Mouse (Mus musculus) cerebellum, adult 9-10 months (tissue): ENCODE results near the gene Tmem128.

Experiments
- DNase-seq: peaks from one replicate; pipeline ENCODE4 v3.0.0; 2022

Gene Tmem128

DNA sequence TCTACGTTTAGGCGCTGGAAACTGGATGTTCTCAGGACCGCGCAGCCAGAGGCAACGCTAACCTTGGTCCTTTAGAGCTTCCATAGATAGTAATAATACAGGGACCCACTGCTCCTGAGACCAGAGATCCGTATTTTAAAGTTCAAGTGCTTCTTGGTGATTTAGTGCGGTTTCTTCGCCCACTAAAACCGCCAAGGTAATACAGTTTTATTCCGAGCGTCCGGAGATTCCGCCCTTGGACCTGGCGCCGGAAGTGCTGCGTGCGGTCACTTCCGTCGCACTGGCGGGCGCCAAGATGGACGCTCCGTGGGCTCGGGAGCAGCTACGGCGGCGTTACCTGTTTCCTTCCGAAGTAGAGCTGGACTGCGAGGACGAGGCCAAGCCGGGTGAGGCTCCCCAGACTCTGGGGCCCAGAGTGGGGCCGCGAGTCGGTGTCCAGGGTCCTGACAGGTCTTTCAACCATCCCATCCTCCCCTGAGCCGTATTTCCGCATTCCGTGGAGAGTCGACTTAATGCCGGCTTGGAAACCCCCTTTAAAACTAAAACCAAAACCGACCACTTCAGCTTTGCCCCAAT is at the start of gene Tmem128:
Gene Tmem128 (plus strand): TSS at position 79 of the 576 bp plus-strand sequence.
- DNase-seq = peak; percentile 67

DNA sequence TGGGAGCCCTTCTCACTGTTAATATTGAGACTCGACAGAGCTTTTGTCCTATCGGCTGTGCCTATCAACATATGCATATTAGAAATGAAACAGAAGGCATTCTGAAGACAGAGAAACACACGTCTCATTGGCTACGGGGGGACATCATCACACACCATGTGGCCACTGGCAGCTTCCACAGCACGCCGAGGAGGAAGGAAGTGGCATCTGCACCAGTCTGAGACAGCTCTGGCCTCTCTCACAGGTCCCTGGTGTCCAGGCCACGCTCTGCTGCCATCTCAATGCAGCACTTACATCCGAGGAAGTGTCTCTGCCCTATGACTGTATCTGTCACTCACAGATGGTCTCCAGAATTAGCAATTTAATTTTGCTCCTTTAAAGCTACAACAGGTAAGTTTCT is 48.3 kb upstream of the Tmem128 start:
- DNase-seq = no peak

DNA sequence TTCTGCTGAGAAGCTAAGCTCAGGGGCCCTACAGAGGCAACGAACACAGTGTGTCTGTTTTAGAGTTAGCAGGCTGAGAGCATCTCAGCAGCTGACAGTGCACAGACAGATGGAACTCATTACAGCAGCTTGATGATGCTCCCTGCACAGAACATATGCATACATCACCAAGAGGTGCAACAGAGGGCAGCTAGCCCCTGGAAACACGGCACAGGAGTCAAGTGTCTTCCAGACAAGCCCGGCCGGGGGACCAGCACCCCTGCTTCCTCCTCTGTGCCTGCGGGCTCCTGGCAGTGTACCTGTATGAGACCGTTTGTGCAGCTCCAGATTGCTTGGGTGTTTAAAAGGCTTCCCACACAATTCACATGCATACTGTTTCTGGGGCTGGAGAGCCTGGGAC is 47.0 kb upstream of the Tmem128 start:
- DNase-seq = no peak

DNA sequence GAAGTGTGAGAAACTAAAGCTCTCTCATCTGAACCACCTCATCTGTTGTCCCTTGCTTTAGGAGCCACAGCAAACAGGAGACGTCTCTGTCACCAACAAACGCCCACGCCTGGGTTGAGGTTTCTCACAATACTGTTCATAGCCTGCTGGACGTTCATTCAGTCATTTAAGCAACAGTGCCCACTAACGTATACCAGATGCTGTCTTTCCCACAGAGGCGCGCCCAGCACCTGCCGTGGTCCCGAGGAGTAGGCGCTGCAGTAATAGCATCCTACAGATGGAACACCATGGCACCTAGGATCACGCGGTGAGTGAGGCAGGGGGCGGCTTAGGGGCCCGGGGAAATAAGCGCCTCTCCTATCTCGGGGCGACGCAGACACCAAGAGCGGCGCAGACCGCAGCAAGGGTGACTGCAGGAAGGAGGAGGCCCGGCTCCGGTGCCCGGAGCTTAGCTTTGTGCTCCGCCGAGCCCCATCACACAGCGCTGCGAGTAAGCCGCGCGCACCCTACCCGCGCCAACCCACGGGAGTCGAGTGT is 40.1 kb upstream of the Tmem128 start:
- DNase-seq = peak; percentile 27

DNA sequence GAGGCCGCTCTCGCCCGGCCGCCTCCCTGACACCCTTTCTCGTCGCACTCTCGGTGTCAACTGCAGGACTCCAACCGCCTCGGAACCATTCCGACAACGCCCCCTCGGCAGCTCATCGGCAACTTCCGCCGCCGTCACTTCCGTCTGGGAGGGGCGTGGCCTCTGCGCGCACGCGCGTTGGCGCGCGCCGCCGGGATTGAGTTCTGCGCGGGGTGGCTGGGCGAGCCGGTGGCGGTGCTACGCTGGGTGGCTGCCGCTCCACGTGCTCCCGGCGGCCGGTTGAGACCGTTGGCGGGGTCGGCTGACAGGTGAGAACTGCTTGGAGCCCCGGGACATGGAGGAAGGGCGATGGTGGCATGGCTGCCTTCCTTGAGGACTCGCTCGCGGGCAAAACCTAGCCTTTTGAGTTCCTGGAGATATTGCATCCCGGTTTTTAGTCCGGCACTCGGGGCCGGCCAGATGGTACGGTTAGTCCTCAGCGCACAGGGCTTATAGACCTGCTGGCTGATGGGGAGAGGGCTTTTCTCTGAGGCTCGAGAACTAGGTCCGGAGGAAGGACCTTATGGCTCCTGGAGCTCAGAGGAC is 39.6 kb upstream of the Tmem128 start, which contains the start of the genes Zbtb49 and Lyar:
Gene Zbtb49 (minus strand): TSS at position 130 of the 585 bp plus-strand sequence.
Gene Lyar (plus strand): TSS at position 143 of the 585 bp plus-strand sequence.
- DNase-seq = peak; percentile 93

DNA sequence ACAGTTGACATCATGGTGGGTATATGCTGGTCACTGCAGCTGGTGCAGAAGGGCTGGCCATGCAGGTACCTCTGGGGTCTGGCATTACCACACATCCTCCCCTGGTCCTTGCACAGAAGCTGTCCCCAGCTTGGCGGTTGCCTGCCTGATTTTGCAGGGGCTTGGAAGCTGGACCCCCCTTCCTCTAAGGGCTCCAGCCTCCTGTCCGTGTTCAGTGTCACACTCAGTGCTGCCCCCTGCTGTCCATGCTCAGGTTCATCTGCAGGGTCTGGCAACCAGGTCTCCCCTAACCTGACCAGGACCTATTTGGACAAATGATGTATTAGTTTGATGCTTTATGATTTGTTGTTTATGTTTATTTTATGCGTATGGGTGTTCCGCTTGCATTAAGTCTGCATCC is 24.6 kb upstream of the Tmem128 start:
- DNase-seq = peak; percentile 39

DNA sequence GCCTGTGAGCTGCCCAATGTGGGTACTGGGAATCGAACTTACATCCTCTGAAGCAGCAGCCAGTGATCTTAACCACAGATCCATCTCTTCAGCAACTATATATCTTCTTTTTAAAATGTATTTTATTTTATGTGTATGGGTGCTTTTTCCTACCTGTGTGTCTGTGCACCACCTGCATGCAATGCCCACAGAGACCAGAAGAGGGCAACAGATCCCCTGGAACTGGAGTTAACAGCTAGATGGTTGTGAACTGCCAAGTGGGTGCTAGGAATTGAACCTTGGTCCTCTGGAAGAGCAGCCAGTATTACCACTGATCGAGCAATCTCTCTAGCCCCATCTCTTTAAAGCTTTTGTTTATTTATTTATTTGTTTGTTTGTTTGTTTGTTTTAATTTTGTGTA is 23.4 kb upstream of the Tmem128 start:
- DNase-seq = no peak

DNA sequence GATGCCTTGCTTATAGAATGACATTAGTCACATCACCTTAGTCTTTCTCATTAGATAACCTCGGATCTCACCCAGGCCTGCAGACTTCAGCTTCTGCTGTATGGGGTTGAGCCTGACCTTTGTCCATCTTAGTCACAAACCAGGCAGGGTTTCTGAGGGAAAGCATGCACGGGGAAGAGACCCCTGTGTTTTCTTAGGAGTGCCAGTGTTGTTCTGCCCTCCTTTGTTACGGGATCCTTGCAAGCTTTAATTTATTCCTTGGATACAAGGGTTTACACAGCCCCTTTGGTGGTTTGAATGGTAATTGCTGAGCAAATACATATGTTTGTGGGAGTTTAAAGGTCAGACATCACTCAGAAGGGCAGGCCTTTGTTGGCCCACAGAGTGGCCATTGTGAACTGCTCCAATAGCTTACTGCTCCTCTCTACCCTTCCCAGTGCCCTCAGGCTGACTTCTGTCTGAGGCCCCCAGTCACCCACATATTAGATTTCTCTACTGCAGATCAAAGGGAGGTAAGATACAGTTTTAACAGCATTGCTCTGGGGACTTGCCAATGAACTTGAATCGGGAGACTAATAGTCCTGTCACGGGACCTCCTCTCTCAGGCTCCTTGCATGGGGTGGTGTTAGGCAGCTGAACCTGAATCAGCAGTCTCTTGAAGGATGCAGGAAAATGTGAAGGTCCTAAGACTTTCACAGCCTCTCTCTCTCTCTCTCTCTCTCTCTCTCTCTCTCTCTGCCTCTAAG is 19.1 kb upstream of the Tmem128 start:
- no peak for DNase-seq

DNA sequence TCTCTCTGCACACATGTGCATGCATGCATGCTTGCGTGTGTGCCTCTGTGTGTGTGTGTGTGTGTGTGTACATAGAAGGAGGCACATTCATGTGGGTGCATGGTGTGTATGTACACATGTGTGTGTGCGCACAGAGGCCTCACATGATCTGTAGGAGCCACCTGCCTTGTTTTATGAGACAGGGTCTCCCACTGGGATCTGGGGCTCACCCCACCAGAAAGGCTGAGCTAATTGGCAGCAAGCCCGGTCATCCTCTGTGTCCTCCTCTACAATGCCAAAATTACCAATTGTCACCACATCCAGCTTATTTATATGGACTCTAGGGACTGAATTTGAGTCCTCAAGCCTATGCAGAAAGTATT is 18.5 kb upstream of the Tmem128 start:
- DNase-seq = no peak

DNA sequence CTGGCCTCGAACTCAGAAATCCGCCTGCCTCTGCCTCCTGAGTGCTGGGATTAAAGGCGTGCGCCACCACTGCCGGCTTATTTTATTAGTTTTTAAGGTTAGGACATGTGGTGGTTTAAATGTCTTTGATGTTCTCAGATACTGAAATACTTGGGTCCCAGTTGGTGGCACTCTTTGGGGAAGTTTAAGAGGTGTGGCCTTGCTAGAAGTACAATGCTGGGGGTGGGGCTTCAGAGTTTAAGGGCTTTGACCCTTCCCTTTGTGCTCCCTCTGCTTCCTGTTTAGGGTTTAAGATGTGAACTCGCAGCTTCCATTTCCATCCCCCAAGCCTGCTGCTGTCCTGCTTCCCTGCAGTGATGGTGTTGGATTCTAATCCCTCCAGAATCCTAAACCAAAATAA is 18.0 kb upstream of the Tmem128 start:
- no peak for DNase-seq

DNA sequence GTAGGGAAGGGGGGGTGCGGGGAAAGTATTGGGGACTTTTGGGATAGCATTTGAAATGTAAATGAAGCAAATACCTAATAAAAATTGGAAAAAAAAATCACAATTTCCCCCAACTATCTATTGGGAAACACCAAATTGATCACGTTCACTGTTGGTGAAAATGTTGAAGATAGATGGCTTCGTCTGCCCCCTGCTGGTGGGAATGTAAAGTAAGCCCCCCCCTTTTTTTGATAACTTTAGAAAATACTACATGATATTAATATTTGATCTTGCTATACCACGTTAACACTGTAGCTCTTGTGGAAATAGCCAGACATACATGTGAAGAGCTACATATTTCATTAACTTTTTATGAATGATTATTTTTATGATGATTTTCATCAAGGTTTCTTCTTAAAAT is 4.8 kb upstream of the Tmem128 start:
- no peak for DNase-seq

DNA sequence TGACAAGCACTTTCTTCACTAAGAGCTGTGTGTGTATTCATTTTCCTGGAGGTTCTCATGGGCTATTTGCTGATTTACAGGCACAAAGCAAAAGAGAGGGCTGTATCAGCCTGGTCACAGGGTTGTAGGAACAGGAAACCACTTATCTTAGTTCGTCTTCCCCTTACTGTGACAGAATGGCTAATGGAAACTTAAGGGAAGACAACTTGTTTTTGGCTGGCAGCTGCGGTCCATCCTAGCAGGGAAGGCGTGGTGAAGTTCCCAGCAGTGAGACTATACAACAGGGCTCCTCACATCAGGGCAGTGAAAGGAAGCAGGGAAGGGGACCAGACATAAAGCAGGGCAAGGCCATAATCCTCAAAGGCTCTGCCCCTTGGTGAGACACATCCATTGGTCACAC is 4.3 kb upstream of the Tmem128 start:
- DNase-seq = no peak

DNA sequence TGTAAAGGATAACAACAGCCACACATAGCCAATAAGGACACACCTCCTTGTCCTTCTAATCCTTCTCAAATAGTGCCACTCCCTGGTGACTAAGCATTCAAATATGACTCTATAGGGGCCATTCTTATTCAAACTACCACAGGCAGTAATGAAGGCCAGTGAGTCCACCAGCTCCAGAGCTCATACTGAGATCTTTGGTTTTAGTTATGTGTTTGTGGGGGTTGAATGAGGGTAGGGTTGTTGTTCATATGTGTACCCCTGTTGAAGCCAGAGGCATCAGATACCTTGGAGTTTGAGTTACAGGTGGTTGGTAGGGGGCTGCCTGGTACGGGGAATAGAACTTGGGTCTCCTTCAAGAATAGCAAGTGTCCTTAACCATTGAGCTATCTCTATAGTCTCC is 3.4 kb upstream of the Tmem128 start:
- no peak for DNase-seq

DNA sequence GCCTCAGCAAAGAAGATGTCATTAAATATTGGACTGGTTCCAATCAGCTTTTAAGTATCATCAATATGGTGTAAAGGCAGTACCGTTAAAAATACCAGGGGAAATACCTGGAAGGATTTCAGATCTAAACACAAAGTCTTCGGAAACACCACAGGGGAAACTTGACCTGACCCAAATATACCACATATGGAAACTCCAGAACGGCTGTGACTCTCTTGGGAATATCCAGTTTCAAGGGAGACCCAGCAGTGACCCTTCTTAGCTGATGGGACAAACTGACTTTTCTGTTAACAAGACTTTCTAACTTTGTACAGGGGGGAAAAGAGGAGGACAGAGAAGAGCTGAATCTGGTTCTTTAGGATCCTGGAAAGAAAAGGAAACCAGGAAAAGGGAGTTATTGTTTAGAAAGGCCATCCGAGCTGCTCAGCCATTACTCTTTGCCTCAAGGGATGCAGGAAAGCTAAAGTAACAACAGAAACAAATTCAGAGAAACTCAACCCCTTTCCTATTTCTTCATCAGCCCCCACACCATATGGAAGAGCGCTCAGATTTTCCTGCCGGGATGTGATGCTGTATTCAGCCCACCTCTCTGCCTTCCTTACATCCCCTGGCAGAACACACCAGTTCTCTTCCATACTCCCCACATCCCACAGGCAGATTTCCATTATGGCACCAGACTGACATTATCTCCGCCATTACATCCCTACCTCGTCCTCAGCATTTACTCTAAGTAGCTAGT is 1.8 kb upstream of the Tmem128 start:
- no peak for DNase-seq

DNA sequence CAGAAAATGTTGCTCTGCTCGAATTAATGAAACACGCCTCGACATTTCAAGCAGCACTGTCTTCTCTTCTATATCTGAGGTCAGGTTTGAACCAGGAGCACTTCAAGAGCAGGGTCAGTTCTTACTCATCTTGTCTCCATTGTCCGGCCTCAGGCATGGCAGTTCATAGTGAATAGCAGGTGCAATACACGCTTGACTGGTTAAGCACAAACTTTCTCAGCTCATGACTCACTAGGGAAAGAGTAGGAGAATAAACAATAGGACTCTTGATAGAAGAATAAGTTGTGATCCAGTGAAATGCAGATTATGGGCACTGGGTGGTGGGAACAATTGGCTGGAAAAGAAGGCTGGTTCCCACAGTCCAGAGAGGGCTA is 1.2 kb upstream of the Tmem128 start:
- no peak for DNase-seq

DNA sequence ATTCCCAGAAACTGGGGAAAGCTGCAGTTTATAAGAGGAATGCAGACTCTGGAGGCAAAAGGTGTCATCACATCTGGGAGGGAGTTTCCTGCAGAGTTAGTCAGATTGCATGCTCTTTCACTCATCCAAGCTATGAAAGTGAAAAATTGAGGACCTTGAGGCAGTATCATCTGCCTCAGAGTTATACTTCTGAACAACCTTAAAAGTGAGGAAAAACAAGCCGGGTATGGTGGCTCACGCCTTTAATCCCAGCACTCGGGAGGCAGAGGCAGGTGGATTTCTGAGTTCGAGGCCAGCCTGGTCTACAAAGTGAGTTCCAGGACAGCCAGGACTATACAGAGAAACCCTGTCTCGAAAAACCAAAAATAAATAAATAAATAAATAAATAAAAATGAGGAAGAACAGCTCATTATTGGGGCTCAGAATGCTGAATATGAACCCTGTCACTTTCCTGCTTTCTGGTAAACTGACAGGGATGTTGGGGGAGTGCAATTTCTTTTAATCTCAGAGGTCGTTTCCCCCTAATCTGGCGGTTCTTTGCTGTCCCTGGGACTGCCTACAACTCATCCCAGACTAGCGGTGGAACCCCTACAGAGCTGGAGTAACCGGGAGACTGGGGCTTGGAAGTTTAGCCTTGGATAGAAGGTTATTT is 404 bp upstream of the Tmem128 start:
- DNase-seq = no peak

DNA sequence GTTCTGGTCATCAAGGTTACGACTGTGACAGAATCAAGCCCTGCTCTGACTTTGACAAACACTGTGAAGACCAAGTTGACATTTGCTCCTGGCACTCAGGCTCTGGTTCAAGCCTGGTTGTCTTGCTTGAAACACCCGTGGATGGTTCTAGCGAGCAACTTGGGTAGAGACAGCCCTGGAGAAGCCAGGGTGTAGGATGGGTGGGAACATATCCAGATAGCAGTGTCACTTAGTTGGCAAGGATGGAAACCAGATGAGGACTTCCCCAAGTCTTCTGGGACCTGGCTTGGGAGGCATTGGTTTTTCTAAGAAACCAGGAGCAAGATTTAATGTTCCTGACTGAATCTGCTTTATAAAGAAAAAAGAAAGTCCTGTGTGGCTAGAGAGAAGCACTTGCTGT is 11.0 kb downstream of the Tmem128 start:
- DNase-seq = no peak

DNA sequence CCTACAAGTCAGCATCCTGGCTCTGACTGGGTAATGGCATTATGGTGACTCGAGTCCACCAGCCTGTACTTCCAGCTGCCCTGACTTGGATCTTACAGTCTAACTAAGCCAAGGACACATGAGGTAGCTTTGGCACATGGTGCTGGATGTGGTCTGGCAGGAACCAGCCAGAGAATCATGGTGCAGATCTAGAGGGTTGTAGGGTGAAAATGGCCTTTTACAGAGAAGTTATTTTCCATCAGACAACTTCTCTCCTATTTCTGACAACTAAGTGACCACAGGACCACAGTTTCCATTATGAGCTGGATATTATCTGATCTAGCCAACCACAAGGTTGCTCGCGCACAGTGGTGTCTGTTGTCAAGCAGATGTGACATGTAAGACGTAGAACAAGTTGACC is 13.8 kb downstream of the Tmem128 start:
- DNase-seq = no peak

DNA sequence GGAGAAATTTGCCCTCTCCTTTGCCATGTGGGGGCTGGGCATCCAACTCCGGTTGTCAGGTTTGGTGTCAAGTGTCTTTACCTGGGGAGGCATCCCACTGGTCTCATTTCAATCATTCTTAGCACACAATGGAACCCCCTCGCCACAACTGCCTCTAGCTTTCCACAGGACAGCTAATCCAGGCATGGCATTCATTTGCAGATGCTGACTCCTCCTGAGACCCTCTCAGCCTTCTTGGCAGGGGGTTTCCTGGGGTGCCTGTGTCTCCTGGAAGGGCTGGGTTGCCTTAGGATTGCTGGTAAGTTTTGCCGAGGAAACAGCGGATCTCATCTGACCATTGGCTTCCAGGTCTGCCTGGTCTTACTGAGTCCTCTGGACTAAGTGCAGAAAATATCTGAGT is 15.8 kb downstream of the Tmem128 start, which contains the start of gene Otop1:
Gene Otop1 (plus strand): TSS at position 202 of the 400 bp plus-strand sequence.
- DNase-seq = no peak

DNA sequence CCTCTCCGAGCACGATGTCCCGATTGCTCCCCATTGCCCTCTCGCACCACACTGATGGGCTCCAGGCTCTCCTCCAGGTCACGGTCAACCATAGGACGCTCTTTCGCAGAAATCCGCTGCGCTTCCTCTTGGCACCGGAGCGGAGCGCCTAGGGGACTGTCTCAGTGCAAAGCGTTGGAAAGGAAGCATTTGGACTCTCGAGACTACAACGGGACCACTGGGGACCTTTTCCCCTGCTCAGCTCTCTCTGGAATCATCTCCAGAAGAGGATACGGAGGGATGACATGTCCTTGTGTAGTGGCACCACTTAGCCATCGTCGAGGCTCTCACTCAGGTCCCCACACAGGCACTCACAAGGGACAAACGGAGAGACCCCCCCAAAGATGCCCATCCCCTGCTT is 16.5 kb downstream of the Tmem128 start:
- DNase-seq = no peak

DNA sequence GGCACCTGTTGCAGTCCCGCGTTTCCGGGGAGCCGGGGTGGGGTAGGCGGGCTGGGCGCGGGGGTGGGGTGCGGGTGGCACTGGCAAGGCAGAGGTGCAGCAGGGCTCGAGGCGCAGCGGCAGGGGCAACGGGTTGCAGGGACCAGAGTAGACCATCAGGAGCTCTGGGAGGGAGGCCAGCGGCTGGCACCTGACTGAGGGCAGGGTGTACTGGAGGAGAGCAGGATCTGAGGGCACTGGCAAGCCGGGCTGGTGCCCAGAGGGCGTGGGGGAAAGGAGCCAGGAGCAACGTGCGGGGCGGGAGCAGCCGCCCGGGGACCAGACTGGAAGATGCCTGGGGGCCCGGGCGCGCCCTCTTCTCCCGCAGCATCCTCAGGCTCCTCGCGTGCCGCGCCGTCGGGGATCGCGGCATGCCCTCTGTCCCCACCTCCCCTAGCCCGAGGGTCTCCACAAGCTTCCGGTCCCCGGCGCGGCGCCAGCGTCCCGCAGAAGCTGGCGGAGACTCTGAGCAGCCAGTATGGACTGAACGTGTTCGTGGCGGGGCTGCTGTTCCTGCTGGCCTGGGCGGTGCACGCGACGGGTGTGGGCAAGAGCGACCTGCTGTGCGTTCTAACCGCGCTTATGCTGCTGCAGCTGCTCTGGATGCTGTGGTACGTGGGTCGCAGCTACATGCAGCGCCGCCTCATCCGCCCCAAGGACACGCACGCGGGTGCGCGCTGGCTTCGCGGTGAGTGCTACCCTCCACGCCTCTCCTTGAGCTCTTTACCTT is 17.3 kb downstream of the Tmem128 start:
- no peak for DNase-seq
